Mouse (Mus musculus) spleen, adult 2 months (tissue): ENCODE measurements around the gene Snx9.

Experiments used
- CTCF ChIP-seq: fragments of 200-500 bp; IDR thresholded peaks from 2 replicates; pipeline ENCODE4 v1.5.1; 2011; ENCODE audit warnings: mild to moderate bottlenecking, inconsistent platforms; ENCODE audit not compliant: insufficient read depth, insufficient read length, insufficient replicate concordance; ENCODE audit errors: extremely low read depth
- POLR2A ChIP-seq: fragments of 200-500 bp; IDR thresholded peaks from 2 replicates; pipeline ENCODE4 v1.6.1; 2011; ENCODE audit warnings: low read depth, low read length, inconsistent platforms

GRCm38 (mm10) chr17:5947039-5947438, 105.9 kb downstream of the Snx9 start:
- TF ChIP-seq CTCF (no peak), POLR2A (no peak)
